Mouse (Mus musculus): ENCODE results near the gene Wdsub1. TPM values are rescaled to one million over a fixed set of nuclear protein-coding genes. Genes with fewer than 3 reads are reported as not detected.

Gene Wdsub1
- total RNA-seq, 2 experiments from 2014 or later = 12.8 to 15.3 TPM

DNA sequence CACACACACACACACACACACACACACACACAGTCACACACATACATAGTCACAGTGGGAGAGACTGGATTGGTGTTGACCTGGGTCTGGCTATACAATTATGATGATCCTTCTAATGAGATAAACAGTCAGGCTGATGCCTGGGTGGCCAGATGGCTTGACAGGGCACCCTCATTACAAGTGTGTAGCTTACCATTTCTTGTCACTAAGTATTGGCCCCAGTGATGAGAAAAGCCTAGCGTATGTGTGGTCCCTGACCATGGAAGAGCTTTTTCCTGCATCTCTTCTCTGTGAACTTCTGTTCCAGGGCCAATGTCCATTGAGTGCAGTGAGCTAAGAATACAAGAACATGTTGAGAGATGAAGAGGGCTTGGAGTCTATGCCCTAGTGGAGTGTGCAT is 69.8 kb downstream of the Wdsub1 start:
- intact Hi-C loops (cut with DNase I) = no loop called here
- no peak for DNase-seq (ENCODE audit: low spot score in 2 of 2)

DNA sequence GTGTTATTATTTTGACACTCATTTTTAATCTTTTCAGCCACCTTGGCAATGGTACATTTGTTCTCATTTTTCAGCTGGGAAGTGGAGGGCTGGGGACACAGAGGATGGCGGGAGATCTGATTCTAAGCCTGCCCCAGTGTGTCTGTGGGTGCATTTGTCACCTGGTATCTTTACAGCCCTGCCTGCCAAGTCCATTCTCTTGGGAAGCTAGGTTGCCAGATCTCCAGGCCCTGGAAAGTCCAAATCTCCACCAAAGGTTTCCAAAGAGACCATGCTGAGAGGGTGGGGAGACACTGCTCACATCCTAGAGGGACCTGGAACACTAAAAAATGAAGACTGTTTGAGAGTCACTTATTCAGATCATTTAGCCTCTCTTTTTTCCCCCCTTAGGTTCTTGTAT is 71.1 kb downstream of the Wdsub1 start:
- DNase-seq (ENCODE audit: low spot score in 2 of 2) = no peak
- intact Hi-C loops (cut with DNase I) = no loop called here

DNA sequence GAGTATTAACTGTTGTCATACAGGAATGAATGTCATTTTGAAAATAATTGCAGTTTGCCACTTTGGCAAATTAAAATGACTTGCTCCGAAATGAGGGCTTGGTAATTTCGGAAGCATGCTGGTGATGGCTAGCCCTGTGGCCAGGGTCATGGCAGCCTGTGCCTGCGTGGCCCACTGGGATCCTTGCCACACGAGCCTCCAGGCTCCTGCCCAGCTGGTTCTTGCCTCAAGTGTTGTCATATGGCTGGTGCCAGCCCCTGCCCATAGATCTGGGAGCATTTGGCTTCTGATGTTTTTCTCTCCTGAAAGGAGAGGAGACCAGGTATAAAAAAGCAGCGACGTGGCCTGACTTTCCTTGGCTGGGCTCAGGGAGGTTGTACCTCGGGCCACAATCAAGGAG is 72.4 kb downstream of the Wdsub1 start:
- intact Hi-C loops (cut with DNase I) = no loop called here
- DNase-seq (ENCODE audit: low spot score in 2 of 2) = no peak

DNA sequence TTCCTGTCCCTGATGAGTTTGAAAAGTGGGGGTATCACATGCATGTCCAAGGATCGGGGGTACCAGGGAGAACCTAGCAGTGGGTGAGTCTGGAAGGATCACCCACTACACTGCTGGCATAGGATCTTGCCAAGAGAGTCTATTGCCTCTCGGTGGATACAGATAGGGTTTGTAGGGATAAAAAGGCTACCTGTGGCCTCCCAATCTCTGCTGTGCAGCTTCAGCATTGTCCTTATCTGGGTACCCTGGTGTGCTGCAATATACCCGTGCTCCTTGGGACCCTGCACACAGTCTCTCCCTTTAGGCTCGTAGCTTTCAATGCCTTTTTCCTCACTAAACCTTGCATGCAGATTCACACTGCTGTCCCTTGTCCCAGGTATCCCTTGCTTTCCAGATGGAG is 73.8 kb downstream of the Wdsub1 start:
- DNase-seq (ENCODE audit: low spot score in 2 of 2) = no peak
- intact Hi-C loops (cut with DNase I) = no loop called here

DNA sequence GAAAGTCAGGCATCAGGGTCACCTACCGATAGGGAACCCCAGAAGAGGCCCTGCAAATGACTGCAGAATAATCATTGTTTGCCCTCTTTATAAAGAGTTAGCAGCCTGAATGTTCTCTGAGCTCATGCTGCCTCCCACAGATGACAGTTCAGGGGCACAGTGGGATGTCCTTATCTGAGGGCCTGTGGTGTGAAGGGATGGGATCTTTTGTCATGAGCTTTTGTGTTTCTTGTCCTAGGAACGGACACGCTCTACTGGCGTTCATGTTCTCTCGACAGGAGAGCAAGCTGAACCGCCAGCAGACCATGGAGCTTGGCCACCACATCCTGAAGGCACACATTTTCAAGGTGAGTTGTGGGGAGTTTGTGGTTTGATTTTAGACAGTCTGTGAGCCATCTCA is 76.4 kb downstream of the Wdsub1 start:
- no peak for DNase-seq (ENCODE audit: low spot score in 2 of 2)
- intact Hi-C loops (cut with DNase I) = no loop called here

DNA sequence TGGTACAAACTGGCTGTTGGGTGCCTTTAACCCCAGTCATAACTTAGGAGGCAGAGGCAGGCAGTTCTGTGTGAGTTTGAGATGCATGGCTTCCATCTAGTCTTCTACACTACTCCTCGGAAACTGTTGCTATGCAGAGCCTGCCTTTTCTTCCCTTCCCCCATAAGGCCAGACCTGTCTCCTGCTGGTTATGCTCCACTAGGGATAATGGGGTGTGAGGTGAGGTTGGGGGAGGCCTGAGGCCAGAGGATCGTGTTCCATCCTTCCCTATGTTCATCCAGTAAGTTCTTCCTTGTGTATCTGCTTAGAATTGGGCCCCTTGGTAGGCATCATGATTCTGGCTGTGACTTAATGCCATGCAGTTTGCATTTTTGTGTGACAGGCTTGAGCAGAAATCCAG is 76.8 kb downstream of the Wdsub1 start:
- intact Hi-C loops (cut with DNase I) = no loop called here
- no peak for DNase-seq (ENCODE audit: low spot score in 2 of 2)

DNA sequence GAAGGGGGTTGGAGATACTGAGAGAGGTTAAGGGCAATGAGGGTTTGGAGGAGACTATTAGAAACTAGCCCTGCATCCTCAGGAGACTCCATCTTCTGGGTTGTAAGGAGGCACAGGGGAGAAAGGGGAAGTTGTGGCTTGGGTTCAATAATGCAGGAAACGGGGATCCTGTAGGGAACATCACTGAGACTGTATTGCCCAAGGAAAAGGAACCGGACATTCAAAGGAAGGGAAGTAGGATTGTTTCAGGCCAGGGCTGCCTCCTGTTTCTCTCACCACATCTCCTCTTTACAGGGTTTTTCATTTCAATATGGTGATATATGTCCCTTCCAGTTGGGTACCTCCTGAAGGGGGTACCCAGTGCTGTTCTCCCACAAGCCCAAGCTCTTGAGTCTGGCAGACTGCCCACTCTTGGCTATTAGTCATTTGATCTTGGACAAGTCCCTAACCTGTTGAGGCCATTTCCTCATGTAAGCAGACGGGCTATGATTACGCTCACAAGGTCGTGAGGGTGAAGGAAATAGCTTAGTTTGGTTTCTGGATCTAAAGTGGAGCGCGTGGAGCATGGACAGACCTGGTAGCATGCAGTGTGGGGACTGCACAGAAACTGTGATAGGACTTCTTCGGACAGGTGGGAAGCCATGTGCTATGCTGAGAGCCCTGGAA is 79.5 kb downstream of the Wdsub1 start:
- intact Hi-C loops (cut with DNase I) = no loop called here
- DNase-seq (ENCODE audit: low spot score in 2 of 2) = no peak

Measured in left cerebral cortex, postnatal 25 days (tissue).